Mouse (Mus musculus): Measurements from ENCODE around the gene Selenoi. TPM values are rescaled to one million over a fixed set of nuclear protein-coding genes. Genes with fewer than 3 reads are reported as not detected.
"Not testable (repeated sequence)": the region's sequence is repeated elsewhere in the genome, so short reads cannot be mapped to it uniquely, and the experiment has no call there.

The Selenoi gene
- total RNA-seq (2021) = 22.6 and 22.7 TPM in 2 replicates
- long read RNA-seq, full-length matches to known transcripts = 6 of 12 reads
- long read RNA-seq, partial matches to known transcripts = 0 of 12 reads
- long read RNA-seq, other reads (novel, unspliced or antisense) = 6 of 12 reads

DNA sequence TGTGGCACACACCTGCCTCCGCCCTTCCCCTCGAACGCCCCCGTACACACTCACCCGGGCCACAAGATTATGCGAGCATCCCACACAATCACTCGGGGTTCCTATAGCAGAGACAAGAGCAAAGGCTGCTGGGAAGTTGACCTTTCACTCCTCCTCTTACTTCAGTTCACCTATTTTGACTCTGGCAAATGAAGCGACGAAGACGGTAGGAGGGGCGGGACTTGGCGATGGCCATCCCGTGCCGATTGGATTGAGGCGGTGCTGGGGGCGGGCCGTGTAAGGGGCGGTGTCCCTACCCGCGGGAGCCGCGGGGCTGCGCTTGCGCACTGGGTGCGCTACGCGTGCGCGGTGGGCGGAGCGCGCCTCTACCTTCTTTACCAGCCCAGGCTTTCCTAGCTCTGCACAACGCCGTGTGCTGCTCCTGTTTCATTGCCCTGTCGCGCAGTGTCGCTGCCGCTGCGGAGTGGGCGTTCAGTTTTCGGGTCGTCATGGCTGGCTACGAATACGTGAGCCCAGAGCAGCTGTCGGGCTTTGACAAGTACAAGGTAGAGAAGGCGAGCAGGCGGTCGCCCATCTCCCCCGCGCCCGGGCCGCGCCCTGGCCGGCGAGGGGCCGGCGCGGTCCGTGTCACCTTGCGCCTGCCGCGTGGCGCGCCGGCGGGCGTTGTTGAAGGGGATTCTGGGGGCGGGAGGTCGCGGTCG lies at the start of gene Selenoi:
Gene Selenoi, plus strand, starts transcription at position 311 of the 701 bp plus-strand sequence.
- DNase-seq = peak; percentile 98

GRCm38 (mm10) chr5:30187687-30188485 lies 44.5 kb upstream of the Selenoi start:
- no peak for DNase-seq

- DNase-seq = no peak
Observed at GRCm38 (mm10) chr5:30192452-30192851, 39.9 kb upstream of the Selenoi start.

DNA sequence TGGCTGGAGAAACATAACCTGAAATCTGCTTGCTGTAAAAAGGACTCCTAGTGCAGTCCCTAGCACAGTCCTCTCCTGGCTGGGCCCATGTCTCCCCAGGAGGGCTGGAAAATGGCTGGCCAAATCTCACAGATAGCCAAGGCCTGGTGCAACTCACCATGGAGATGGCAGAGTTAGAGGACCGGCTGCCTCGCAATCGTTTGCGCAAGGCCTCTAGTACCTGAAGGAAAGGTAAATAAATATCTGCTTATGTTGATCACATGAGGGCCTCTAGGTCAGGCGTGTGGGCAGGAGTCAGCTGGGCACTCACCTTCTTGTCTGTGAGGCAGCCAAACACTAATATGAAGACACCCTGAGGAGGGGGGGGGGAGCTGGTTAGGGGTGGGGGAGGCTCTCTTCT lies 37.0 kb upstream of the Selenoi start:
- DNase-seq = no peak

DNA sequence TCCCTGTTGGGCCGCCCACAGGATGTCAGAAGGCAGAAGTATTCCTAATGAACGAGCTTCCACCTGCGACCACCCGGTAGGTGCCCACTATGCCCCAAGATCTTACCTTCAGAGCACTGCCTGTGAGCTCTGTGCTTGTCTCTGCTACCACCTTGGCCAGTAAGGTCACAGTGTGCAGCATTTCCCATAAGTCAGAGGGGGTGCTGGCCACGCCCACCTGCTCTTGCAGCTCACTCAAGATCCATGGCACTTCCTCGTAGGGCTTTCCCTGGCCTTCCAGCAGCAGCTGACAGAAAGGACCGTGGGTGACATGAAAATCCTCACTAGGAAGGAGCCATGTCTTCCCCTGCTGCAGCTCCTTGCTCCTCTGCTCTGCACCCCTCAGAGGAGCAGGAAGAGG lies 34.1 kb upstream of the Selenoi start:
- no peak for DNase-seq

GRCm38 (mm10) chr5:30201521-30201920 lies 30.9 kb upstream of the Selenoi start:
- DNase-seq = no peak

- DNase-seq = no peak
Observed at GRCm38 (mm10) chr5:30202221-30202620, 30.2 kb upstream of the Selenoi start.

- DNase-seq = no peak
Observed at GRCm38 (mm10) chr5:30203216-30203885, 29.0 kb upstream of the Selenoi start.

GRCm38 (mm10) chr5:30204441-30204840 lies 27.9 kb upstream of the Selenoi start:
- DNase-seq = no peak

GRCm38 (mm10) chr5:30205034-30205433 lies 27.3 kb upstream of the Selenoi start:
- no peak for DNase-seq

GRCm38 (mm10) chr5:30205493-30205892 lies 26.9 kb upstream of the Selenoi start, which contains the start of gene Adgrf3:
Gene Adgrf3, minus strand, starts transcription at chr5:30205722.
- DNase-seq = no peak

DNA sequence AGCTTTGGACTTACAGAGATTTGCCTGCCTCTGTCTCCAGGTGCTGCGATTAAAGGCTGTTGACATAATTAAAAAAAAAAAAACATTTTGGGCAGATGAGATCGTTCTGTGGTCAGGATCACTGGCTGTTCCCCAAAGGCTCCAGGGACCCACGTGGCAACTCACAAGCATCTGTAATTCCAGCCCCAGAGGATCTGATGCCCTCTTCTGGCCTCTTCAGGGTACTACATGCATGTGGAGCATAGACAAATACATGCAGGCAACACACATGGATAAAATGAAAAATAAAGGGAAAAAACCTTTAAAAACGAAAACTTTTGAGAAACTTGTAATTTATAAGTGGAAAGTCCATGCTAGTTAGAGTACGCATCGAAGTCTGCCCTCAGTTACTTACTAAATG lies 25.1 kb upstream of the Selenoi start:
- no peak for DNase-seq

- DNase-seq = not testable (repeated sequence)
Observed at GRCm38 (mm10) chr5:30210758-30211157, 21.6 kb upstream of the Selenoi start.

DNA sequence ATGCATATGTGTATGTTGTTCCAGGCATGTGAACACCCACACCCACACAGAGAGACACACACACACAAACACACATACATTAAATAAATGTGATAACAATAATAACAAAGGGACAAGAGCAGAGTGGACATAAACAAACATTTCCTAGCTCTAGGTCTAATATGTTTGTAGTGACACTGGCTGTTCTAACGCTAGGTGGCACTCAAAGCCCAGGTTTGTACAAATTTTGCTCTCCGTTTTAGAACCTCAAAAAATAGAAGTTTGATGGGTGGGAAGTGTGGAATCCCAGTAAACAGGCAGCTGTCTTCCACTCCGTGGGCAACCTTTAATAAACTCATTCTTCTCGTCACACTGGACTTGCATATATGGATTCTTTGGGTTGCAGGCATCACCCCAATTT lies 17.5 kb upstream of the Selenoi start:
- peak; percentile 58 for DNase-seq

GRCm38 (mm10) chr5:30215970-30216369 lies 16.4 kb upstream of the Selenoi start:
- no peak for DNase-seq

DNA sequence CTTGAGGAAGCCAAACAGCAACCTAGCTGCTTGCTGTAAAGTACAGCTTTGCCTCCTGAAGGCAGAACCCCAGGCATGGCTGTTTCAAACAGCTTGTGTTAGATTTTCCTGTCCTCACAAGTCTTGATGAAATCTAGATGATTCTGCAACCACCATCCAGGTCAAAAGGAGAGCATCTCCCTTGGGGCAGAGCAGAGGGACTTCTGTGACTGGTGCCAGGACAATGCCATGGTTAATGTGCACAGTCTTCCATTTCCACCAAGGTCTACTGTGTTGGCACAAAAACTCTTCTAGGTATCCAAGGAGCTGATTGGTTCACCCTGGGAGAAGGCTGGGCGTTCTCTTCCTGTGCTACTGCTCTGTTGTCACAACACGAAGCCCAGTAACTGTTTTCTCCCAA lies 12.7 kb upstream of the Selenoi start:
- DNase-seq = no peak

DNA sequence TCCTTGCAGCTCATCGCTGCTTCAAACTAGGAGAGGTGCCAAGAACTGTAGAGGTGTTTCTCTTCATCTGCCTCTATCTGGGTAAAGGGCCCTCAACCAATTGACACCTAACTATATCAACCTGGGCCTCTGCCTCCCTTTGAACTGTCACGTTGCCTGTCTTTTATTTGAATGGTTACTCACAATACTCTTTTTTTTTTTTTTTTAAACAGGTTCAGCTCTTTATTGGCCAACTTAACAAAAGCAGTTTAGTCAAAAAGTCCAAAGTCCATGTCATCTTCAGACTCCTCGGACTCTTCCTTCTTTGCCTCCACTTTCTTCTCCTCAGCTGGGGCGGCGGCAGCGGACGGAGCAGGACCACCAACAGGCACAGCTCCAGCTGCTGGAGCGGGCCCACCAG lies 11.7 kb upstream of the Selenoi start:
- no peak for DNase-seq

DNA sequence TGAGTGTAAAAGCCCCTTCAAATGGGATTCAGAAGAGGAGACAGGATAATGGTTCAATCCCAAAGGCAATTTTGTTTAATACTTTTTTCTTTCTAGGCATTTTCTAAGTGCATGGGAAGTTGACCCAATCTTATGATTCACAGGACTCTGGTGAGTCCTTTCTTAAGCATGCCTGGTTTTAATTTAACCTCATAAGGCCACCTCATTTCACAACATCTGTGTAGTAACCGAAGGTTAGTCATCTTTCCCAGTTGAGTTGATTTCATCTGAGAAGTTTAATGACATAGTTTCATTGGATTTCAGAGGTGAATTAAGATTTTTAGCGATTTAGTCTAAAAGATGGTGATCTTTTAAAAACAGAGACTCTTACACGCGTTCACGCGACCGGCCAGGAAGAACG lies 9.7 kb upstream of the Selenoi start:
- no peak for DNase-seq

DNA sequence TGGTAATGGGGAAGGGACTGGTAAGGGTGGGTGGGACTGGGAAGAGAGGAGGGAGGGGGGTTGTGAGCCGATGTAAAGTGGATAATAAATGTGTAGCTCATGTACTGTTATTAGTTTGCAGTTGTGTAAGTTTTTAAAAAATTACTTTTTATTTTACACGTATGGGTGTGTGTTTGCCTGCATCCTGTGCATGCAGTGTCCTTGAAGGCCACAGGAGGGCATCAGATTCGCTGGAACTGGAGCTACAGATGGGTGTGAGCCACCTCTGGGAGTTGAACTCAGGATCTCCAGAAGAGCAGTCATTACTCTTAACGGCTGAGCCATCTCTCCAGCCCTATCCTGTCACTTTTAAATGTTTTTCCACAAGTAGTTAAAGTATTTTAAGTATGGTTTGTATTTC lies 1.5 kb upstream of the Selenoi start:
- no peak for DNase-seq

DNA sequence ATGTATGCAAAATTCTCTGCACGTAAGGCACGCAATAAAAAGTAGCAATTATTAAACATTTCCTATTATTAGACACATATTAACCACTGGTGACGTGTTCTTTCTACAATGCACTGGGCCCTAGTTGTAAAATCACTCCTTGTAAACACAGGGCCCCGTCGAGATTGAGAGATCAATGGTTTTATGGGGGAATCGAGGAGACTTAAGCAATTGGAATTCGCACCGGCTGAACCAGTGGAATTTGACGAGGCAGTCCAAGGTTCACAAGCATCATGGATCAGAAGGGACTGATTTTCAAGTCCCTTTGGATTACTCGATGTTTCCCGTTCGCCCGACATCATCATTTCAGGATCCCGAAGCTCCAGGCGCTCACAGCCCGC lies 500 bp upstream of the Selenoi start:
- DNase-seq = no peak

GRCm38 (mm10) chr5:30233042-30233441 lies 661 bp downstream of the Selenoi start:
- peak; percentile 17 for DNase-seq

DNA sequence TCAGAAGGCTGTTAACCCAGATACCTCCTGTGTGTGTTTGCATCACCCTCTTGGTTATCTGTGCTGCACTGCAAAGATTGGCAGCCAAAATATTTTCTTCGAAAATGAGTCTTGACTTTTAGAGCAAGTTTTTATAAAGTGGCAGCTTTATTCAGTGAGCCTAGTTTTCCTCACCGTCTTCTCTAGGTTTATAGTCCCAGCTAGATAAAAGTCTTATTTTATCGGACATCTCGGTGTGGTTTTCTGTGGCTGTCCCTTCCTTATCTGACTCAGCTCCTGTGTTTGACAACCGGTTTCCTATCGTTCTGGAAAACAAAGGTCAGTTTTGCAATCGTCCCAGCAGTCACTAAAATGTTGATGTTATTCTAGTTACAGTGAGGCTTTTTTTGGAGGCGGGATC lies 1.6 kb downstream of the Selenoi start:
- no peak for DNase-seq

- no peak for DNase-seq
Observed at GRCm38 (mm10) chr5:30235641-30236126, 3.3 kb downstream of the Selenoi start.

Measured in adrenal gland, postnatal 25 days (tissue).